Mouse (Mus musculus) MEL (cell line): ENCODE measurements around the gene Hspa5. TPM values are rescaled to one million over a fixed set of nuclear protein-coding genes. Genes with fewer than 3 reads are reported as not detected.

Experiments used
- DNase-seq: peaks from one replicate; pipeline ENCODE4 v3.0.0; 2011; ENCODE audit warnings: low read depth, low spot score
- H3K27ac ChIP-seq: 2 replicates; pipeline ENCODE4 v1.5.1; 2012; ENCODE audit warnings: low read depth, mild to moderate bottlenecking, control low read depth, low read length, moderate library complexity; ENCODE audit not compliant: control insufficient read depth
- H3K27me3 ChIP-seq, 2 experiments: fragments of 150-350 bp in 1 of 2; sonication (generic) in 1 of 2; 2 replicates each; pipeline ENCODE4 v1.6.1; 2012; ENCODE audit warnings: low read length in 2 of 2, mild to moderate bottlenecking in 2 of 2, improper control_type of control experiment in 1 of 2, moderate library complexity in 1 of 2; ENCODE audit not compliant: insufficient read depth in 2 of 2, control insufficient read depth in 1 of 2
- H3K36me3 ChIP-seq, 2 experiments: 2 replicates each; pipeline ENCODE4 v1.6.1; 2012 to 2014; ENCODE audit warnings: low read length in 2 of 2, improper control_type of control experiment in 1 of 2, inconsistent platforms in 1 of 2, mild to moderate bottlenecking in 1 of 2; ENCODE audit not compliant: insufficient read depth in 2 of 2, control insufficient read depth in 1 of 2
- H3K4me1 ChIP-seq, 2 experiments: fragments of 150-350 bp in 1 of 2; sonication (generic) in 1 of 2; 2 replicates each; pipeline ENCODE4 v1.6.1; 2012; ENCODE audit warnings: low read length in 2 of 2, improper control_type of control experiment in 1 of 2, mild to moderate bottlenecking in 1 of 2; ENCODE audit not compliant: insufficient read depth in 2 of 2, control insufficient read depth in 1 of 2
- H3K4me3 ChIP-seq, 2 experiments: fragments of 150-350 bp in 1 of 2; sonication (generic) in 1 of 2; 2 replicates each; pipeline ENCODE4 v1.5.1; 2012; ENCODE audit warnings: low read depth in 2 of 2, low read length in 2 of 2, mild to moderate bottlenecking in 2 of 2, moderate library complexity in 2 of 2, control low read depth in 1 of 2, improper control_type of control experiment in 1 of 2; ENCODE audit not compliant: control insufficient read depth in 1 of 2, insufficient read depth in 1 of 2
- H3K79me2 ChIP-seq: 2 replicates; pipeline ENCODE4 v1.6.1; 2012; ENCODE audit warnings: mild to moderate bottlenecking, low read length, moderate library complexity; ENCODE audit not compliant: control insufficient read depth, poor library complexity, insufficient read depth
- H3K9ac ChIP-seq: 2 replicates; pipeline ENCODE4 v1.6.1; 2012; ENCODE audit warnings: low read depth, mild to moderate bottlenecking, control low read depth, low read length, moderate library complexity; ENCODE audit not compliant: control insufficient read depth, poor library complexity, severe bottlenecking
- H3K9me3 ChIP-seq: fragments of 150-350 bp; sonication (generic); replicated peaks from 2 replicates; pipeline ENCODE4 v1.6.1; 2012; ENCODE audit warnings: mild to moderate bottlenecking, low read length, improper control_type of control experiment, moderate library complexity; ENCODE audit not compliant: insufficient read depth
- CHD1 ChIP-seq: IDR thresholded peaks from 2 replicates; pipeline ENCODE4 v1.6.1; 2012; ENCODE audit warnings: low read depth, mild to moderate bottlenecking, inconsistent platforms, low read length, improper control_type of control experiment
- CTCF ChIP-seq, 3 experiments: IDR thresholded peaks in 2 of 3; conservative IDR thresholded peaks in 1 of 3; 2 replicates each; pipeline ENCODE4 v1.5.1; 2011 to 2012; ENCODE audit warnings: low read length in 3 of 3, low read depth in 2 of 3, mild to moderate bottlenecking in 2 of 3, improper control_type of control experiment in 1 of 3, inconsistent platforms in 1 of 3, mixed read lengths in 1 of 3, moderate library complexity in 1 of 3; ENCODE audit not compliant: control insufficient read depth in 1 of 3, insufficient read depth in 1 of 3, poor library complexity in 1 of 3, severe bottlenecking in 1 of 3
- E2F4 ChIP-seq: IDR thresholded peaks from 2 replicates; pipeline ENCODE4 v1.6.1; 2011; ENCODE audit warnings: low read depth, low read length, improper control_type of control experiment, borderline replicate concordance
- ELF1 ChIP-seq: IDR thresholded peaks from 2 replicates; pipeline ENCODE4 v1.6.1; 2014; ENCODE audit warnings: low read depth, mild to moderate bottlenecking, inconsistent platforms, low read length, improper control_type of control experiment, moderate library complexity
- EP300 ChIP-seq, 2 experiments: IDR thresholded peaks; 2 replicates each; pipeline ENCODE4 v1.6.1; 2011; ENCODE audit warnings: improper control_type of control experiment in 2 of 2, low read length in 2 of 2, low read depth in 1 of 2, mild to moderate bottlenecking in 1 of 2
- ETS1 ChIP-seq: IDR thresholded peaks from 2 replicates; pipeline ENCODE4 v1.6.1; 2012; ENCODE audit warnings: low read depth, mild to moderate bottlenecking, inconsistent platforms, low read length, improper control_type of control experiment, moderate library complexity
- GABPA ChIP-seq: IDR thresholded peaks from 2 replicates; pipeline ENCODE4 v1.6.1; 2012; ENCODE audit warnings: low read depth, mild to moderate bottlenecking, inconsistent platforms, low read length, improper control_type of control experiment, moderate library complexity
- GATA1 ChIP-seq: IDR thresholded peaks from 2 replicates; pipeline ENCODE4 v1.6.1; 2011; ENCODE audit warnings: low read depth, low read length, improper control_type of control experiment
- HCFC1 ChIP-seq: IDR thresholded peaks from 2 replicates; pipeline ENCODE4 v1.6.1; 2012; ENCODE audit warnings: low read depth, mild to moderate bottlenecking, inconsistent platforms, low read length, improper control_type of control experiment, moderate library complexity
- MAFK ChIP-seq: IDR thresholded peaks from 2 replicates; pipeline ENCODE4 v1.6.1; 2011; ENCODE audit warnings: low read depth, mild to moderate bottlenecking, low read length, improper control_type of control experiment, borderline replicate concordance
- MAX ChIP-seq: IDR thresholded peaks from 2 replicates; pipeline ENCODE4 v1.6.1; 2011; ENCODE audit warnings: low read length, improper control_type of control experiment
- MAZ ChIP-seq: IDR thresholded peaks from 2 replicates; pipeline ENCODE4 v1.6.1; 2012; ENCODE audit warnings: low read depth, mild to moderate bottlenecking, inconsistent platforms, low read length, improper control_type of control experiment
- MXI1 ChIP-seq: IDR thresholded peaks from 2 replicates; pipeline ENCODE4 v1.6.1; 2011; ENCODE audit warnings: mild to moderate bottlenecking, low read depth, low read length, improper control_type of control experiment
- MYB ChIP-seq: IDR thresholded peaks from 2 replicates; pipeline ENCODE4 v1.6.1; 2011; ENCODE audit warnings: mild to moderate bottlenecking, low read depth, low read length, improper control_type of control experiment
- NELFE ChIP-seq: IDR thresholded peaks from 2 replicates; pipeline ENCODE4 v1.6.1; 2011; ENCODE audit warnings: low read depth, low read length, improper control_type of control experiment
- POLR2A ChIP-seq, 2 experiments: IDR thresholded peaks; 2 replicates each; pipeline ENCODE4 v1.6.1; 2011 to 2012; ENCODE audit warnings: low read length in 2 of 2, mild to moderate bottlenecking in 2 of 2, control low read depth in 1 of 2, improper control_type of control experiment in 1 of 2, low read depth in 1 of 2, moderate library complexity in 1 of 2; ENCODE audit not compliant: control insufficient read depth in 1 of 2, insufficient read depth in 1 of 2, poor library complexity in 1 of 2
- POLR2AphosphoS2 ChIP-seq: IDR thresholded peaks from 2 replicates; pipeline ENCODE4 v1.6.1; 2011; ENCODE audit warnings: low read length, improper control_type of control experiment
- POLR2AphosphoS5 ChIP-seq: IDR thresholded peaks from 2 replicates; pipeline ENCODE4 v1.6.1; 2012; ENCODE audit warnings: low read depth, borderline replicate concordance, mild to moderate bottlenecking, inconsistent platforms, low read length, moderate library complexity, mixed read lengths
- RCOR1 ChIP-seq: IDR thresholded peaks from 2 replicates; pipeline ENCODE4 v1.6.1; 2012; ENCODE audit warnings: low read depth, mild to moderate bottlenecking, inconsistent platforms, low read length, improper control_type of control experiment
- TAL1 ChIP-seq: IDR thresholded peaks from 2 replicates; pipeline ENCODE4 v1.6.1; 2012; ENCODE audit warnings: mild to moderate bottlenecking, inconsistent platforms, low read length, moderate library complexity, mixed read lengths
- TBP ChIP-seq: IDR thresholded peaks from 2 replicates; pipeline ENCODE4 v1.8.0; 2011; ENCODE audit warnings: low read depth, low read length, improper control_type of control experiment
- TCF12 ChIP-seq: IDR thresholded peaks from 2 replicates; pipeline ENCODE4 v1.6.1; 2014; ENCODE audit warnings: low read depth, mild to moderate bottlenecking, inconsistent platforms, low read length, improper control_type of control experiment, moderate library complexity
- UBTF ChIP-seq: IDR thresholded peaks from 2 replicates; pipeline ENCODE4 v1.6.1; 2012; ENCODE audit warnings: low read depth, mild to moderate bottlenecking, inconsistent platforms, low read length, improper control_type of control experiment, moderate library complexity, borderline replicate concordance; ENCODE audit not compliant: insufficient read depth
- USF1 ChIP-seq: IDR thresholded peaks from 2 replicates; pipeline ENCODE4 v1.6.1; 2014; ENCODE audit warnings: low read depth, mild to moderate bottlenecking, inconsistent platforms, low read length, improper control_type of control experiment, moderate library complexity
- USF2 ChIP-seq, 2 experiments: IDR thresholded peaks; 2 replicates each; pipeline ENCODE4 v1.6.1; 2011 to 2012; ENCODE audit warnings: improper control_type of control experiment in 2 of 2, low read length in 2 of 2, borderline replicate concordance in 1 of 2, inconsistent platforms in 1 of 2, low read depth in 1 of 2, mild to moderate bottlenecking in 1 of 2; ENCODE audit not compliant: insufficient read depth in 1 of 2
- ZC3H11A ChIP-seq: IDR thresholded peaks from 2 replicates; pipeline ENCODE4 v1.6.1; 2012; ENCODE audit warnings: low read depth, mild to moderate bottlenecking, inconsistent platforms, low read length, improper control_type of control experiment
- ZKSCAN1 ChIP-seq: IDR thresholded peaks from 2 replicates; pipeline ENCODE4 v1.6.1; 2012; ENCODE audit warnings: low read depth, mild to moderate bottlenecking, inconsistent platforms, low read length, improper control_type of control experiment, moderate library complexity
- ZMIZ1 ChIP-seq: IDR thresholded peaks from 2 replicates; pipeline ENCODE4 v1.6.1; 2012; ENCODE audit warnings: low read depth, mild to moderate bottlenecking, inconsistent platforms, low read length, improper control_type of control experiment, moderate library complexity
- polyA plus RNA-seq, 2 experiments: library from polyadenylated mRNA; stranded (reverse) in 1 of 2; unstranded in 1 of 2; fragments of >175 nt in 1 of 2; fragments of >200 nt in 1 of 2; gene quantifications; 2 replicates each; pipeline versions ENCODE4 v1.2.1 to v1.2.4; 2012; ENCODE audit warnings: low replicate concordance in 2 of 2, low read depth in 1 of 2; ENCODE audit not compliant: insufficient read length in 2 of 2, insufficient read depth in 1 of 2, missing spikeins in 1 of 2
- total RNA-seq: library from RNA; depleted of rRNA; stranded (reverse); fragments of 300-350 nt; gene quantifications from 2 replicates; pipeline ENCODE4 v1.2.3, GENCODE M21; 2012

Hspa5 gene
- total and polyA plus RNA-seq, 3 experiments, result 147 to 1,250 (median 649) TPM

DNA sequence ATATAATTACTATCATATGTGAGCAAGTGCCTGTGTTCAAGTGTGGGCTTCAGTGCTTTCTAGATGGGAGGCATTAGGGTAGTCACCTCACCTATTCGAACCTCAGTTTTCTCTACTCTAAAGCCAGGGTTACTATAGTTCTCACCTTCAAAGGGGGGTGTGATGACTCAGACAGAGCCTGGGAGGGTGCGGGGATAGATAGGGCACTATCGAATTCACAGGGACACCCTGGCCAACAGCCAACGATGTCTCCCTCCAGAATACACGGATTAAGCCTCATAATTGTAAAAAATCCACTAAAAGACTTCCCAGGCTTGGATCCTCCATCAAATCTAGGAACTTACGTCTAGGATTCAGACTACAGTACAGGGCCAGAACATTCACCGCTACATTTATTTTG, 23.7 kb downstream of the Hspa5 start:
- H3K9ac ChIP-seq, result no peak overlapping the region
- peaks cover 4 to 21% of the 10 kb centered on the region in 2 experiments for H3K36me3 ChIP-seq
- no peaks in the 10 kb centered on the region for H3K9me3 ChIP-seq
- no peak overlapping the region for H3K27ac ChIP-seq
- H3K27me3 ChIP-seq, result no peaks in the 10 kb centered on the region
- peak; percentile 57 for DNase-seq
- no peak overlapping the region for H3K4me3 ChIP-seq
- TF ChIP-seq ELF1 (no peak), TAL1 (peak; percentile 72), ETS1 (0 out of 2 replicates have a peak, but pooled peaks have one; percentile 25), TCF12 (peak; percentile 66), POLR2AphosphoS5 (no peak), GATA1 (peak; percentile 79), ZMIZ1 (no peak), POLR2AphosphoS2 (no peak), EP300 (IDR thresholded peaks at IDR 0.05; ENCODE audit: low read depth in 1 of 2, low read length in 2 of 2) (peak; percentile 75 to 77), RCOR1 (0 out of 2 replicates have a peak, but pooled peaks have one; percentile 31), GABPA (no peak), MAZ (no peak), ZC3H11A (no peak), USF1 (no peak)
- peaks cover 0 to 23% of the 10 kb centered on the region in 2 experiments for H3K4me1 ChIP-seq
- peaks cover 7% of the 10 kb centered on the region for H3K79me2 ChIP-seq

DNA sequence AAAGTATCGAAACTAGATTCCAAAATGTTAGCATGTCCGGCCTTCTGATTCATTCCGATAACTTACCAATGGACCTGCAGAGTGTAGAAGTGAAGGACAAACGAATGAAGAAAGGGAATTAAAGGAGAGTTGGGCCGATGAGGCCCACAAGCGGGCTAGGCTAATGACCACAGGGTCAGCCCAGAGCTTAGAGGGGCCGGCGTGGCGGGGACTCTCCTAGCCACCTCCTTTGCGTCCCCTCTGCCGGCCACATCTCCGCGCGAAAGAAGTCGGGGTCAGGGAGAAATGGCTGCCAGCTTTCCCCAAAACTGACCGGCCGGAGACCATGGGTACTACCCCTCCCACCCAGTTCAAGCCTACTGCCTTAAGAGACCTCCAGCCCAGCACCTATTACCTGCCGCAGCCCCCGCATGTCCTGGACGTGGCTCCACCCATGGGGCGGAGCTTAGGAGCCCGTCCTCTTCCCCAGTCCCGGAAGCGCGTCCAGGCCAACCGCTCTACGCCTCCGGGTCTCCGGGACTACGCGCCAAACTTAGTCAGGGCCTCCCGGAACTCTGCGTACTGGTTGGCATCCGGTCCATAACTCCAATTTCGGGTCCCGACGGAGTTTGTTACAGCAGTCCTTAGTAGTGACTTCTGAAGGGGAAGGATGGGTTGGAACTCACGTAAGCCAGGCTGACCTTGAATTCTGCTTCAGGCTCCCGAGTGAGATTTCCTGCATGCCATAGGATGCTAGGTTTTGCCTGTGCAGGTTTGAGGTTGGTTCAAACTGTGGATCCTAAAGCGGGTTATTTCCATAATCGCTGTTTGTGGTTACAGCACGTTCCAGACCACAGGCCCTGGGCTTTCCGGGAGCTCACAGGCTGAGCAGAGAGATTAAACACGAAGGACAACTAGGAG, 27.8 kb downstream of the Hspa5 start, which contains the start of gene Rabepk:
Rabepk (minus strand) TSS at position 556 of the 900 bp plus-strand sequence.
- H3K4me1 ChIP-seq, result peaks cover 9 to 39% of the 10 kb centered on the region in 2 experiments
- peak within 1 kb of the TSS; percentile 90 for H3K27ac ChIP-seq
- peak within 1 kb of the TSS; percentile 91 to 95 for H3K4me3 ChIP-seq
- H3K36me3 ChIP-seq, result peaks cover 0 to 40% of the 10 kb centered on the region in 2 experiments; a peak in 2 of 4 replicates
- H3K9ac ChIP-seq, result peak within 1 kb of the TSS; percentile 87
- peaks cover 26% of the 10 kb centered on the region for H3K79me2 ChIP-seq
- peak; percentile 95 for DNase-seq
- H3K9me3 ChIP-seq, result no peaks in the 10 kb centered on the region
- no peaks in the 10 kb centered on the region for H3K27me3 ChIP-seq
- TF ChIP-seq POLR2AphosphoS5, result no peak
- TF ChIP-seq USF1, result no peak
- TF ChIP-seq UBTF, result no peak
- peak; percentile 30 to 85; a peak in 3 of 4 replicates for TF ChIP-seq POLR2A (IDR thresholded peaks at IDR 0.05; ENCODE audit: control insufficient read depth in 1 of 2, insufficient read depth in 1 of 2, low read depth in 1 of 2, low read length in 2 of 2, poor library complexity in 1 of 2)
- TF ChIP-seq E2F4, result 0 out of 2 replicates have a peak, but pooled peaks have one; percentile 27
- no peak for TF ChIP-seq MAFK
- no peak for TF ChIP-seq MYB
- TF ChIP-seq MAZ, result no peak
- TF ChIP-seq HCFC1, result peak; percentile 76
- TF ChIP-seq ZKSCAN1, result no peak
- peak; percentile 95 for TF ChIP-seq ELF1
- TF ChIP-seq NELFE, result peak; percentile 70
- peak; percentile 61 for TF ChIP-seq MXI1
- TF ChIP-seq MAX, result no peak; the same call in 1 of the 2 replicates
- TF ChIP-seq POLR2AphosphoS2, result peak; percentile 53; the same call in 1 of the 2 replicates
- TF ChIP-seq TBP, result no peak
- TF ChIP-seq CTCF (IDR thresholded peaks at IDR 0.05 in 2 of 3, conservative IDR thresholded peaks at IDR 0.05 in 1 of 3; ENCODE audit: control insufficient read depth in 1 of 3, insufficient read depth in 1 of 3, low read depth in 2 of 3, low read length in 3 of 3, poor library complexity in 1 of 3, severe bottlenecking in 1 of 3), result no peak
- TF ChIP-seq CHD1, result no peak
- no peak for TF ChIP-seq USF2 (IDR thresholded peaks at IDR 0.05; ENCODE audit: borderline replicate concordance in 1 of 2, insufficient read depth in 1 of 2, low read depth in 1 of 2, low read length in 2 of 2)
- 0 out of 2 replicates have a peak, but pooled peaks have one; percentile 66 for TF ChIP-seq ZMIZ1
- peak; percentile 48; the same call in 1 of the 2 replicates for TF ChIP-seq RCOR1
